22 mouse cellular contexts compared by ENCODE assay signal in genomic region chr14:46944411-46944810, GRCm38 (mm10).
DNase-seq lines count a peak whose midpoint lies in the region; ATAC-seq and TF ChIP-seq lines count a peak whose summit lies in the region.
"Had no signal": no experiment of that assay in that cellular context is flagged by ENCODE, and none has a peak within 500 bp of the region (broad histone marks: within the 10 kb centered on the region; RNA-seq: fewer than 3 reads in every experiment).

No protein-coding gene starts in this region.

- CTCF ChIA-PET in Patski (lab: Charles Lee), result no interaction called here

- peaks cover 5% of the 10 kb centered on the region; the same call in 1 of the 2 replicates for H3K4me1 ChIP-seq in forebrain, embryonic 11.5 days (replicated peaks; ENCODE audit: control insufficient read depth, insufficient read depth, low read length)
- H3K4me1 ChIP-seq in forebrain, embryonic 12.5 days, result peaks cover 16% of the 10 kb centered on the region

- DNase-seq in adrenal gland, postnatal 14 days, result peak; percentile 26
- no peak for DNase-seq in adrenal gland, adult 18-20 months (ENCODE audit: low spot score in 2 of 2)
- DNase-seq in forebrain, embryonic 11.5 days (ENCODE audit: low spot score), result peak; percentile 29
- DNase-seq in 416B (ENCODE audit: low read depth) (peak; percentile 32), Patski (ENCODE audit: low read depth, low spot score) (no peak)
- DNase-seq in right cerebral cortex, postnatal 10 days (ENCODE audit: low spot score in 2 of 2), result no peak
- DNase-seq: B cell, adult 2 months; cerebellum, adult 11 months; cerebellum, adult 18-20 months; cerebellum, adult 8-10 months; cerebellum, adult 9-11 months; cerebellum, postnatal 14 days; cerebellum, postnatal 36 days; forebrain, postnatal 0 days had no signal

- no peak for TF ChIP-seq CTCF in Patski (IDR thresholded peaks at IDR 0.05)

- WGBS in forebrain, embryonic 11.5 days, result 79% methylated on average over 3 of the region's 3 CpGs
- 72% methylated on average over 3 of the region's 3 CpGs for WGBS in forebrain, embryonic 12.5 days

- no peaks in the 10 kb centered on the region for H3K9me3 ChIP-seq in forebrain, embryonic 11.5 days (ENCODE audit: control insufficient read depth, low read length)
- no peaks in the 10 kb centered on the region for H3K9me3 ChIP-seq in forebrain, embryonic 12.5 days
- H3K9me3 ChIP-seq: embryonic facial prominence, embryonic 10.5 days; embryonic facial prominence, embryonic 12.5 days; forebrain, embryonic 13.5 days; forebrain, embryonic 15.5 days; G1E had no signal

- H3K27ac ChIP-seq in forebrain, embryonic 11.5 days (ENCODE audit: low read depth, low read length), result no peak overlapping the region
- H3K27ac ChIP-seq in forebrain, embryonic 12.5 days, result no peak overlapping the region
- H3K27ac ChIP-seq: embryonic facial prominence, embryonic 10.5 days; embryonic facial prominence, embryonic 12.5 days; forebrain, embryonic 13.5 days; forebrain, embryonic 15.5 days had no signal

- no peak overlapping the region for H3K4me2 ChIP-seq in forebrain, embryonic 11.5 days (ENCODE audit: low read depth, low read length, severe bottlenecking)
- no peak overlapping the region for H3K4me2 ChIP-seq in forebrain, embryonic 12.5 days
- H3K4me2 ChIP-seq: embryonic facial prominence, embryonic 12.5 days; forebrain, embryonic 13.5 days; forebrain, embryonic 15.5 days had no signal

- POLR2A ChIA-PET in Patski (lab: Charles Lee), result no interaction called here

- H3K9ac ChIP-seq in forebrain, embryonic 11.5 days (ENCODE audit: low read length), result no peak overlapping the region
- H3K9ac ChIP-seq in forebrain, embryonic 12.5 days, result no peak overlapping the region
- H3K9ac ChIP-seq: embryonic facial prominence, embryonic 12.5 days; forebrain, embryonic 13.5 days; forebrain, embryonic 15.5 days; forebrain, postnatal 0 days had no signal

- H3K36me3 ChIP-seq in forebrain, embryonic 11.5 days (ENCODE audit: control insufficient read depth, insufficient read depth, low read length), result no peaks in the 10 kb centered on the region
- no peaks in the 10 kb centered on the region for H3K36me3 ChIP-seq in forebrain, embryonic 12.5 days (replicated peaks)
- H3K36me3 ChIP-seq: embryonic facial prominence, embryonic 10.5 days; embryonic facial prominence, embryonic 12.5 days; forebrain, embryonic 15.5 days; G1E had no signal

- H3K27me3 ChIP-seq in forebrain, embryonic 11.5 days (ENCODE audit: control insufficient read depth, insufficient read depth, low read length), result no peaks in the 10 kb centered on the region
- H3K27me3 ChIP-seq in forebrain, embryonic 12.5 days, result no peaks in the 10 kb centered on the region
- no peaks in the 10 kb centered on the region for H3K27me3 ChIP-seq in Patski
- H3K27me3 ChIP-seq: CH12.LX; embryonic facial prominence, embryonic 12.5 days; forebrain, embryonic 13.5 days; forebrain, embryonic 15.5 days had no signal

- in situ Hi-C loops in Patski (cut with MboI; ENCODE audit: low pct_unique_long_range_greater_than_20kb), result no loop called here

- no peak overlapping the region for H3K4me3 ChIP-seq in forebrain, embryonic 11.5 days (ENCODE audit: low read depth, low read length)
- H3K4me3 ChIP-seq in forebrain, embryonic 12.5 days (replicated peaks), result no peak overlapping the region
- H3K4me3 ChIP-seq: embryonic facial prominence, embryonic 10.5 days; embryonic facial prominence, embryonic 12.5 days; forebrain, embryonic 13.5 days; forebrain, embryonic 15.5 days had no signal

- no peak for ATAC-seq in forebrain, embryonic 11.5 days (replicated peaks; ENCODE audit: low FRiP score)
- ATAC-seq in forebrain, embryonic 12.5 days (ENCODE audit: low FRiP score), result no peak
- peak; percentile 39 for ATAC-seq in Patski
- ATAC-seq: CD4-positive, CD25-positive, alpha-beta regulatory T cell, adult 4 months; forebrain, embryonic 13.5 days; forebrain, embryonic 15.5 days; forebrain, postnatal 0 days had no signal

Comparison
In these comparisons a context has a peak if more than half of its experiments do, and no peak if none do; other contexts are left out.
1. DNase-seq: peak in adrenal gland, postnatal 14 days (single experiment), forebrain, embryonic 11.5 days (single experiment) and 416B (single experiment); none in adrenal gland, adult 18-20 months (0 of 2), Patski (single experiment) and right cerebral cortex, postnatal 10 days (0 of 2).